Mouse (Mus musculus): ENCODE measurements at regions not wholly inside any gene's neighbourhood (a gene's known extent, or its start where the extent isn't known, plus 50 kb on each side); places are given as distances from the start of the nearest gene placed in this dataset.

- no peak overlapping the region for H3K27ac ChIP-seq
- no peaks in the 10 kb centered on the region for H3K36me3 ChIP-seq (ENCODE audit: insufficient read depth, low read length)
- H3K9me3 ChIP-seq (ENCODE audit: low read length), result no peaks in the 10 kb centered on the region
- no peak overlapping the region for H3K4me3 ChIP-seq (ENCODE audit: low read length)
- ATAC-seq (no peak), DNase-seq (ENCODE audit: low spot score) (no peak)
- TF ChIP-seq CTCF (IDR thresholded peaks at IDR 0.05; ENCODE audit: low read depth), result no peak
- H3K4me1 ChIP-seq (ENCODE audit: insufficient read depth, low read length), result no peaks in the 10 kb centered on the region
- no peaks in the 10 kb centered on the region for H3K27me3 ChIP-seq (ENCODE audit: insufficient read depth, low read length)
- 63% methylated on average over 4 of the region's 4 CpGs for WGBS
- H3K4me2 ChIP-seq (ENCODE audit: low read depth, low read length), result no peak overlapping the region
- H3K9ac ChIP-seq (replicated peaks; ENCODE audit: low read length), result no peak overlapping the region
These were observed 87.2 kb upstream of the Nphp3 start for GRCm38 (mm10) chr9:103915126-103915525.

- H3K4me1 ChIP-seq (ENCODE audit: insufficient read depth, low read length), result no peaks in the 10 kb centered on the region
- no peak overlapping the region for H3K4me2 ChIP-seq (ENCODE audit: low read depth, low read length)
- H3K27ac ChIP-seq, result no peak overlapping the region
- H3K36me3 ChIP-seq (ENCODE audit: insufficient read depth, low read length), result no peaks in the 10 kb centered on the region
- no peak overlapping the region for H3K9ac ChIP-seq (replicated peaks; ENCODE audit: low read length)
- H3K4me3 ChIP-seq (ENCODE audit: low read length), result no peak overlapping the region
- no peaks in the 10 kb centered on the region for H3K9me3 ChIP-seq (ENCODE audit: low read length)
- no peak for TF ChIP-seq CTCF (IDR thresholded peaks at IDR 0.05; ENCODE audit: low read depth)
- peak; percentile 20 for DNase-seq (ENCODE audit: low spot score)
- whole genome bisulfite sequencing, result 58% methylated on average over 6 of the region's 6 CpGs
- no peak for ATAC-seq
- no peaks in the 10 kb centered on the region for H3K27me3 ChIP-seq (ENCODE audit: insufficient read depth, low read length)
These were observed 84.6 kb upstream of the Nphp3 start for GRCm38 (mm10) chr9:103917771-103918170.

GRCm38 (mm10) chr9:103922356-103922755 is 80.0 kb upstream of the Nphp3 start:
- H3K36me3 ChIP-seq (ENCODE audit: insufficient read depth, low read length), result no peaks in the 10 kb centered on the region
- no peaks in the 10 kb centered on the region for H3K27me3 ChIP-seq (ENCODE audit: insufficient read depth, low read length)
- no peak for TF ChIP-seq CTCF (IDR thresholded peaks at IDR 0.05; ENCODE audit: low read depth)
- ATAC-seq, result no peak
- 91% methylated on average over 5 of the region's 5 CpGs for WGBS
- no peak for DNase-seq (ENCODE audit: low spot score)
- H3K9me3 ChIP-seq (ENCODE audit: low read length), result no peaks in the 10 kb centered on the region
- H3K4me1 ChIP-seq (ENCODE audit: insufficient read depth, low read length), result no peaks in the 10 kb centered on the region
- H3K27ac ChIP-seq, result no peak overlapping the region
- H3K4me3 ChIP-seq (ENCODE audit: low read length), result no peak overlapping the region
- no peak overlapping the region for H3K4me2 ChIP-seq (ENCODE audit: low read depth, low read length)
- no peak overlapping the region for H3K9ac ChIP-seq (replicated peaks; ENCODE audit: low read length)

- WGBS, result 54% methylated on average over 3 of the region's 3 CpGs
- Histone ChIP-seq H3K9me3 (ENCODE audit: low read length) (no peaks in the 10 kb centered on the region), H3K27me3 (ENCODE audit: insufficient read depth, low read length) (no peaks in the 10 kb centered on the region), H3K27ac (no peak overlapping the region), H3K4me1 (ENCODE audit: insufficient read depth, low read length) (no peaks in the 10 kb centered on the region), H3K36me3 (ENCODE audit: insufficient read depth, low read length) (no peaks in the 10 kb centered on the region), H3K4me3 (ENCODE audit: low read length) (no peak overlapping the region), H3K9ac (replicated peaks; ENCODE audit: low read length) (no peak overlapping the region), H3K4me2 (ENCODE audit: low read depth, low read length) (no peak overlapping the region)
- ATAC-seq (no peak), DNase-seq (ENCODE audit: low spot score) (no peak)
- no peak for TF ChIP-seq CTCF (IDR thresholded peaks at IDR 0.05; ENCODE audit: low read depth)
These were observed 77.7 kb upstream of the Nphp3 start for GRCm38 (mm10) chr9:103924641-103925040.

GRCm38 (mm10) chr9:103925486-103925885 is 76.9 kb upstream of the Nphp3 start:
- H3K4me1 ChIP-seq (ENCODE audit: insufficient read depth, low read length), result no peaks in the 10 kb centered on the region
- no peak overlapping the region for H3K27ac ChIP-seq
- no peaks in the 10 kb centered on the region for H3K27me3 ChIP-seq (ENCODE audit: insufficient read depth, low read length)
- no peaks in the 10 kb centered on the region for H3K9me3 ChIP-seq (ENCODE audit: low read length)
- no peak overlapping the region for H3K9ac ChIP-seq (replicated peaks; ENCODE audit: low read length)
- H3K36me3 ChIP-seq (ENCODE audit: insufficient read depth, low read length), result no peaks in the 10 kb centered on the region
- ATAC-seq (no peak), DNase-seq (ENCODE audit: low spot score) (peak; percentile 52)
- H3K4me3 ChIP-seq (ENCODE audit: low read length), result no peak overlapping the region
- WGBS, result 62% methylated on average over 2 of the region's 2 CpGs
- TF ChIP-seq CTCF (IDR thresholded peaks at IDR 0.05; ENCODE audit: low read depth), result no peak
- H3K4me2 ChIP-seq (ENCODE audit: low read depth, low read length), result no peak overlapping the region

- Histone ChIP-seq H3K4me1 (ENCODE audit: insufficient read depth, low read length) (no peaks in the 10 kb centered on the region), H3K9me3 (ENCODE audit: low read length) (no peaks in the 10 kb centered on the region), H3K36me3 (ENCODE audit: insufficient read depth, low read length) (no peaks in the 10 kb centered on the region), H3K4me3 (ENCODE audit: low read length) (no peak overlapping the region), H3K9ac (replicated peaks; ENCODE audit: low read length) (no peak overlapping the region), H3K4me2 (ENCODE audit: low read depth, low read length) (no peak overlapping the region), H3K27ac (no peak overlapping the region), H3K27me3 (ENCODE audit: insufficient read depth, low read length) (no peaks in the 10 kb centered on the region)
- WGBS, result 62% methylated on average over 8 of the region's 8 CpGs
- no peak for TF ChIP-seq CTCF (IDR thresholded peaks at IDR 0.05; ENCODE audit: low read depth)
- DNase-seq (ENCODE audit: low spot score), result no peak
- no peak for ATAC-seq
These were observed 73.4 kb upstream of the Nphp3 start for GRCm38 (mm10) chr9:103928744-103929527.

GRCm38 (mm10) chr9:103938070-103938469 is 64.3 kb upstream of the Nphp3 start:
- Histone ChIP-seq H3K4me2 (ENCODE audit: low read depth, low read length) (no peak overlapping the region), H3K27me3 (ENCODE audit: insufficient read depth, low read length) (no peaks in the 10 kb centered on the region), H3K27ac (no peak overlapping the region), H3K9ac (replicated peaks; ENCODE audit: low read length) (no peak overlapping the region), H3K4me3 (ENCODE audit: low read length) (no peak overlapping the region), H3K36me3 (ENCODE audit: insufficient read depth, low read length) (no peaks in the 10 kb centered on the region), H3K4me1 (ENCODE audit: insufficient read depth, low read length) (no peaks in the 10 kb centered on the region), H3K9me3 (ENCODE audit: low read length) (no peaks in the 10 kb centered on the region)
- WGBS, result 76% methylated on average over 5 of the region's 5 CpGs
- TF ChIP-seq CTCF (IDR thresholded peaks at IDR 0.05; ENCODE audit: low read depth), result no peak
- ATAC-seq, result no peak
- no peak for DNase-seq (ENCODE audit: low spot score)

All from hindbrain, postnatal 0 days (tissue).